Mouse (Mus musculus) brain, embryonic 14.5 days (tissue): ENCODE results near the gene Adam22. TPM values are rescaled to one million over a fixed set of nuclear protein-coding genes. Genes with fewer than 3 reads are reported as not detected.

Experiments
- DNase-seq: peaks from one replicate; pipeline ENCODE4 v3.0.0-alpha.2; 2011; ENCODE audit warnings: low read depth
- CTCF ChIP-seq: fragments of 200-500 bp; IDR thresholded peaks from 2 replicates; pipeline ENCODE4 v1.5.1; 2012; ENCODE audit warnings: inconsistent platforms, mild to moderate bottlenecking, moderate library complexity, borderline replicate concordance; ENCODE audit not compliant: insufficient read depth, insufficient read length; ENCODE audit errors: extremely low read depth
- POLR2A ChIP-seq: fragments of 200-500 bp; IDR thresholded peaks from 2 replicates; pipeline ENCODE4 v1.6.1; 2012; ENCODE audit warnings: mild to moderate bottlenecking, inconsistent platforms, borderline replicate concordance; ENCODE audit not compliant: poor library complexity, insufficient read depth, insufficient read length, severe bottlenecking; ENCODE audit errors: extremely low read depth
- polyA plus RNA-seq: library from polyadenylated mRNA; depleted of rRNA; stranded (reverse); fragments of >200 nt; gene quantifications from 2 replicates; pipeline ENCODE4 v1.2.3, GENCODE M21; 2012

Gene Adam22
- polyA plus RNA-seq, 1 experiment, result 29.8 TPM

GRCm38 (mm10) chr5:8297719-8298419 lies 70.1 kb downstream of the Adam22 start:
- peak; percentile 58 for DNase-seq
- no peak for TF ChIP-seq CTCF
- no peak for TF ChIP-seq POLR2A

- DNase-seq, result peak; percentile 53
Measured at GRCm38 (mm10) chr5:8293287-8293686, 74.7 kb downstream of the Adam22 start.

GRCm38 (mm10) chr5:8291496-8291895 lies 76.5 kb downstream of the Adam22 start:
- no peak for DNase-seq
- TF ChIP-seq CTCF (no peak), POLR2A (no peak)

More at GRCm38 (mm10) chr5:8293287-8293686, 74.7 kb downstream of the Adam22 start:
- TF ChIP-seq CTCF (no peak), POLR2A (no peak)

- TF ChIP-seq POLR2A (no peak), CTCF (no peak)
- peak; percentile 67 for DNase-seq
Measured at GRCm38 (mm10) chr5:8289678-8290614, 78.0 kb downstream of the Adam22 start.

- TF ChIP-seq POLR2A, result no peak
- TF ChIP-seq CTCF, result no peak
- DNase-seq, result no peak
Measured at GRCm38 (mm10) chr5:8284123-8284522, 83.8 kb downstream of the Adam22 start.

DNA sequence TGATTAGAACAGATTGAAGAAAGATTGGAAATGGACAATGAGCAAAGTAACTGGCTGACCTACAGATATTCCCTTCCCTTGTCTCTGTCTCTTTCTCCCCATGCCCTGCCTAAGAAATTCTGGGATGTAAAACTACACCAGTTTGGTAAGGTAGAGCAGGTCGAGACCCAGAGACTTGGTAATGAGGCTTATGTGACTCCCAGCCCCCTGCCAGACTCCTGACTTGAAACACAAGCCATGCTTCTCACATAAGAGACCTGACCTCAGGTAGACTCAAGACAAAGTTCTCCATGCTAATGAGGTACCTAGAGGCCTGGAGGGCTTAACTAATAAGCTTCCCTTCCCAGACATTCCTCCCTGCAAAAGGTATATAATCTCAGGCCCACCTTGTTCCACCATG lies 91.8 kb downstream of the Adam22 start:
- TF ChIP-seq POLR2A (no peak), CTCF (no peak)
- no peak for DNase-seq

DNA sequence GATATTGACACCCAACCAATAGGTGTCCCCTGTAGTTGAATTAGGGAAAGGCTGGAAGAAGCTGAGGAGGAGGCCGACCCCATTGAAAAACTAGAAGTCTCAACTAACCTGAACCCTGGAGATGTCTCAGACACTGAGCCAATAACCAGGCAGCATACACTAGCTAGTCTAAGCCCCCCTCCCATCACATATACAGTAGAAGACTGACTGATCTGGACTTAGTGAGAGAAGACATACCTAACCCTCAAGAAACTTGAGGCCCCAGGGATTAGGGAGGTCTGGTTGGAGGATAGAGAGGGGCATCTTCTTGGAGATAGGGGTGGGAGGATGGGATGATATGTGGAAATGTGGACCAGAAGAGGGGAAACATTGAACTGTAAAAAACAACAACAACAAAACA lies 110.6 kb downstream of the Adam22 start:
- TF ChIP-seq POLR2A (no peak), CTCF (no peak)
- DNase-seq, result no peak

DNA sequence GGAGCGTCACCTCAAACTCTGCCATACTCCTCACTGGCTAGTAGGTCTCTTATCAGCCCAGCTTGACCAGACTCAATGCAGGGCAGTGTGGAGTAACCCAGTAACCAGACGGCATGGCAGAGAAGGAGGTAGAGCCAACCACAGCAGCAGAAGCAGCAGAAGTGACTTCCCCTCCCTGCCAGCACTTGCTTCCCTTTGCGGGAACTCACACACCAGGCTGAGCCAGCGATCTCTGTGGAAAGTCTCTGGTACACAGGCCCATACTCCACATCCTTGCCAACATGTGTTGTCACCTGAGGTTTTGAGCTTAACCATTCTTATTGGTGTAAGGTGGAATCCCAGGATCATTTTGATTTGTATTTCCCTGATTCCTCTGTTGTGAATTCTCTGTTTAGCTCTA lies 111.5 kb downstream of the Adam22 start:
- TF ChIP-seq POLR2A, result no peak
- no peak for TF ChIP-seq CTCF
- DNase-seq, result no peak

- DNase-seq, result no peak
- TF ChIP-seq CTCF (no peak), POLR2A (no peak)
Measured at GRCm38 (mm10) chr5:8244696-8245095, 123.3 kb downstream of the Adam22 start.

DNA sequence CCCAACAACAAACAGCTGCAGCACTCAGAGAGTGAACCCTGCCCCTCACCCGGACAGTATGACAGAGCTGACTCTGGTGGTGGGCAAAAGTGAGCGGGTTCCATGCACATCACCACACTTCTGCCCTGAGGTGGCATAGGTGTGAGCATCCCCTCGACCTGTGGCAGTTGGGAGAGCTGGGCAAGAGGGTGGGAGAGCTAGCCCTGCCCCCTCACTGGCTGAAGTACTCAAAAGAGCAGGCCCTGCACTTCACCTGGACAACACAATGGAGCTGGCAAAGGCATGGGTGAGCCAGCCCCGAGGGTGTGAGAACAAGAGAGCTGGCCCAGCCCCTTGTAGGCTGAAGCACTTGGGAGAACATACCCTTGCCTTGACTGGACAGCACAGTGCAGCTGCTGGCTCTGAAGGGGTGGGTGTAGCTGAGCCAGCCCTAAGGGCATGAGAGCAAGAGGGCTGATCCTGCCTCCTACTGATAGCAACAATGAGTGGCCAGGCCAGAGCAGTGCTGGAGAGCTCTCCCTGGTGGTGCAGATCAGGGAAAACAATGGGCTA lies 124.8 kb downstream of the Adam22 start:
- TF ChIP-seq POLR2A (no peak), CTCF (no peak)
- no peak for DNase-seq

DNA sequence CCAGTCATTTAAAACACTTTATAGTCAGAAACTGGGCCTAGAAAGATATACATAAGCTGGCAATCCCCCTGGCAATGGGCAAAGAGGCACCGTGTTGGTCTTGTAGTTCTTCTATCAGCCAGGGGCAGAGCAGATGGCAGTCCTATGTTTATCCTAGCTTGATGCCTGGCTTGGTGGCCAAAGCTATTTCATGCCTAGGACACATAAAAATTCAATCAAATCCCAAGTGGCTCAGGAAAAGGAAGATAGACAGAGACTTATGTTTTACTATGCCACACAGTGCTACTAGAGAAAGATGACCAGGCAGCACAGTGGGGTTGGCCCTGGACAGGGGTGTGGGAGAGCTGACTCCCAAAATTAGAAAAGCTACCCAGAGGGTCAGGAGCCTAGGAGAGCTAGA lies 125.3 kb downstream of the Adam22 start:
- no peak for TF ChIP-seq CTCF
- TF ChIP-seq POLR2A, result no peak
- no peak for DNase-seq

DNA sequence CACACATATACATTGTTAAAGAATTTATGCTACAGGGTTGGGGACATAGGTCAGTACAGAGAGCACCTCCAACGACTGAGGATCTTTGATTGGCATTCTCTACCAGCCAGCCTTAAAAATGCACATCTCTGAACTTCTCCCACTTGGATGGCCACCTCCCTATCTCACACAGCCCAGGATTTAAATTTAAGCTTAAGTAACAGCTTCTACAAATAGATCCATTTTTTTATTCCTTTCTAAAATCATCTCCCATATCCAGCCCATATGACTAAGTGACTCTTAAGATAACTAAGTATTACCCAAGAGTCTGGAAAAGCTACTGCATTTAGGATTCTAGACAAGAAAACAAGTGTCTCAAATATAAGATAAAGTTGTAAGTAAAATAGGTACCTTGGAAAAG lies 140.9 kb downstream of the Adam22 start:
- no peak for DNase-seq
- TF ChIP-seq CTCF, result no peak
- no peak for TF ChIP-seq POLR2A
